Mouse (Mus musculus) G1E (cell line): ENCODE results near the gene Pqlc2. TPM values are rescaled to one million over a fixed set of nuclear protein-coding genes. Genes with fewer than 3 reads are reported as not detected.

Source experiments
- ATAC-seq: 2 replicates; pipeline ENCODE4 v1.8.0; 2016; ENCODE audit warnings: mild to moderate bottlenecking; ENCODE audit not compliant: insufficient number of reproducible peaks, poor library complexity, low FRiP score, severe bottlenecking; ENCODE audit errors: extremely low read depth
- DNase-seq: peaks from one replicate; pipeline ENCODE4 v3.0.0; 2012; ENCODE audit warnings: low spot score
- H3K27me3 ChIP-seq: 2 replicates; pipeline ENCODE4 v1.6.1; 2012; ENCODE audit warnings: mild to moderate bottlenecking, low read length, inconsistent platforms; ENCODE audit not compliant: insufficient read depth
- H3K36me3 ChIP-seq: replicated peaks from 2 replicates; pipeline ENCODE3; 2012; ENCODE audit warnings: mild to moderate bottlenecking, inconsistent platforms
- H3K4me1 ChIP-seq: 2 replicates; pipeline ENCODE4 v1.6.1; 2012; ENCODE audit warnings: low read depth, low read length, inconsistent platforms, mixed read lengths; ENCODE audit not compliant: insufficient read depth
- H3K4me3 ChIP-seq: 2 replicates; pipeline ENCODE4 v1.5.1; 2012; ENCODE audit warnings: low read depth, mild to moderate bottlenecking, inconsistent platforms, low read length, moderate library complexity, mixed read lengths
- H3K9me3 ChIP-seq: replicated peaks from 2 replicates; pipeline ENCODE4 v1.6.1; 2012; ENCODE audit warnings: inconsistent platforms
- CTCF ChIP-seq: IDR thresholded peaks from 2 replicates; pipeline ENCODE4 v1.5.1; 2012; ENCODE audit warnings: low read depth, low read length, inconsistent platforms, mixed read lengths
- GATA1 ChIP-seq: IDR thresholded peaks from 2 replicates; pipeline ENCODE4 v1.6.1; 2012; ENCODE audit warnings: borderline replicate concordance, low read length, inconsistent platforms, mixed read lengths
- GATA2 ChIP-seq: IDR thresholded peaks from 2 replicates; pipeline ENCODE4 v1.6.1; 2012; ENCODE audit warnings: low read depth, low read length, inconsistent platforms, borderline replicate concordance
- POLR2AphosphoS5 ChIP-seq: IDR thresholded peaks from 2 replicates; pipeline ENCODE4 v1.6.1; 2012; ENCODE audit warnings: low read depth, low read length, inconsistent platforms; ENCODE audit not compliant: insufficient replicate concordance
- TAL1 ChIP-seq: conservative IDR thresholded peaks from 2 replicates; pipeline ENCODE4 v1.6.1; 2012; ENCODE audit warnings: low read depth, low read length, inconsistent platforms, mixed read lengths
- polyA plus RNA-seq: library from polyadenylated mRNA; stranded (reverse); fragments of >175 nt; gene quantifications from 2 replicates; pipeline ENCODE4 v1.2.3, GENCODE M21; 2012
- total RNA-seq, 2 experiments: library from RNA; stranded (forward) in 1 of 2; stranded (reverse) in 1 of 2; fragments of 200-1000 nt in 1 of 2; fragments of >200 nt in 1 of 2; fragmentation: Nextera tagmentation in 1 of 2; gene quantifications; 2 replicates each; pipeline ENCODE4 v1.2.3; 2014 to 2017

Gene Pqlc2
- total and polyA plus RNA-seq, 3 experiments = 4.4 to 14.0 (median 6.8) TPM

DNA sequence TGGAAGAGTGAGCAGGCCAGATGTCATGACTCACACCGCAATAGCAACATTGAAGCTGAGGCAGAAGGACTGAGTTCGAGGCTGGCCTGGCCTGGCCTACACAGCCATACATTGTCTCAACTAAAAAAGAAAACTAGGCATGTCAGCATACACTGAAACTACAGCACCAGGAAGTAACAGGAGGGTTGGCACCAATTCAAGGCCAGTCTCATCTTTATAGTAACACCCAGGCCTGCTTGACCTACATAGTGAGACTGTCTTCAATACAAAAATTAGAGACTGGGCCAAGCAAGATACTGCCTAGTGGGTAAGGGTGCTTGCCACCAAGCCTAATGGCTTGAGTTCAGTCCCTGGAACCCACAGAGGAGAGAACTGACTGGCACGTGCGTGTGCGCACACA is 18.5 kb downstream of the Pqlc2 start:
- ATAC-seq (no peak), DNase-seq (no peak)
- TF ChIP-seq GATA2 (no peak), TAL1 (no peak), CTCF (no peak), GATA1 (no peak), POLR2AphosphoS5 (no peak)
- H3K4me1 ChIP-seq = 0 out of 2 replicates have a peak, but pooled peaks cover 6% of the 10 kb centered on the region
- peaks cover 65% of the 10 kb centered on the region for H3K36me3 ChIP-seq
- no peak overlapping the region for H3K4me3 ChIP-seq
- no peaks in the 10 kb centered on the region for H3K9me3 ChIP-seq
- no peaks in the 10 kb centered on the region for H3K27me3 ChIP-seq

DNA sequence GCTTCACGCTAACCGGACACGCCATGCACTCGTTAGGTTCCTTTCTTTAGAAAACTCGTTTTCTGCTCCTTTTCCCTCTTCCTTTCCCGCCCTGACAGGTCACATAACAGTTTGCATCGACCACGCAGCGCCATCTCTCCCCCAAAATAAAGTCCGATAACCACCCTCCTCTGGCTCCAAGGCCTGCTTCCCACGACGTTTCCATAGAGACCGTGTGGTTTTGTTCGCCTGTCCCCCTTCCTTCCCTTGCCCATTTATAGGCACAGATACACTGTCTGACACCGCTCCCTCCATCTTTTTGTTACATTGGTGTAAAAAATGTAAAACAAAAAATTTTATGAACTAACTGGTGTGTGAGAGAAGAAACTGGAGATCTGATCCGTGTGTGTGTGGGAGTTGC is 19.4 kb downstream of the Pqlc2 start:
- H3K4me1 ChIP-seq = 0 out of 2 replicates have a peak, but pooled peaks cover 3% of the 10 kb centered on the region
- peaks cover 68% of the 10 kb centered on the region for H3K36me3 ChIP-seq
- TF ChIP-seq TAL1 (no peak), GATA2 (no peak), POLR2AphosphoS5 (no peak), GATA1 (no peak), CTCF (no peak)

GRCm38 (mm10) chr4:139289017-139289416 is 21.5 kb downstream of the Pqlc2 start:
- H3K36me3 ChIP-seq = peaks cover 88% of the 10 kb centered on the region
- ATAC-seq = peak; percentile 40; the same call in 1 of the 2 replicates

More for the DNA sequence above, 19.4 kb downstream of the Pqlc2 start:
- no peaks in the 10 kb centered on the region for H3K27me3 ChIP-seq
- H3K4me3 ChIP-seq = no peak overlapping the region
- H3K9me3 ChIP-seq = no peaks in the 10 kb centered on the region
- ATAC-seq = no peak
- no peak for DNase-seq

GRCm38 (mm10) chr4:139287122-139287863 is 23.2 kb downstream of the Pqlc2 start:
- TF ChIP-seq CTCF (peak; percentile 97), GATA1 (no peak)
- no peaks in the 10 kb centered on the region for H3K9me3 ChIP-seq
- no peak for ATAC-seq
- peak; percentile 66 for DNase-seq
- H3K4me3 ChIP-seq = no peak overlapping the region
- H3K27me3 ChIP-seq = no peaks in the 10 kb centered on the region
- H3K36me3 ChIP-seq = peaks cover 99% of the 10 kb centered on the region
- peaks cover 10% of the 10 kb centered on the region; the same call in 1 of the 2 replicates for H3K4me1 ChIP-seq

More at GRCm38 (mm10) chr4:139289017-139289416, 21.5 kb downstream of the Pqlc2 start:
- Histone ChIP-seq H3K4me3 (no peak overlapping the region), H3K4me1 (peaks cover 10% of the 10 kb centered on the region; the same call in 1 of the 2 replicates), H3K27me3 (no peaks in the 10 kb centered on the region), H3K9me3 (no peaks in the 10 kb centered on the region)
- DNase-seq = peak; percentile 52
- TF ChIP-seq GATA1 (no peak), POLR2AphosphoS5 (no peak), TAL1 (no peak), CTCF (peak; percentile 94), GATA2 (no peak)

GRCm38 (mm10) chr4:139286234-139286633 is 24.3 kb downstream of the Pqlc2 start:
- DNase-seq (no peak), ATAC-seq (no peak)
- no peak for TF ChIP-seq TAL1
- no peak for TF ChIP-seq GATA1
- TF ChIP-seq CTCF = no peak
- TF ChIP-seq POLR2AphosphoS5 = no peak
- no peak for TF ChIP-seq GATA2
- H3K9me3 ChIP-seq = no peaks in the 10 kb centered on the region
- H3K4me3 ChIP-seq = no peak overlapping the region
- peaks cover 99% of the 10 kb centered on the region for H3K36me3 ChIP-seq
- no peaks in the 10 kb centered on the region for H3K27me3 ChIP-seq
- H3K4me1 ChIP-seq = peaks cover 10% of the 10 kb centered on the region; the same call in 1 of the 2 replicates

DNA sequence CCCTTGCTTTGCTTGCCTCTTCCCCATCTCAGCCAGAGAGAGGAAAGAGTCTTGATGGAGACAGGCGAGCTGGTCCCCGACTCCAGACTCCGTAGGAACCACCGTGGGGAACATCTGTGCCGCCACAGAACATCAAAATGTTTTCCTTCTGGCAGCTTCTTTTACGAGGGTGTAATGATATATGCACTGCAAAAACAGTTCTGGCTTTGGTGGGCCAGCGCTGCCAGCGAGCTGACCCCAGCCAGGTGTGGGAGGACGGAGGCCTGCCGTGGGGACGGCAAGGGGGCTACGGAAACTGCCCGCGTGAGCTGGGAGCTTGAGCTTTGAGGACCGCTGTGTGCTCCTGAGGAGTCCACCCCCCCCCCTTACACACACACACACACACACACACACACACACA is 25.6 kb downstream of the Pqlc2 start:
- Histone ChIP-seq H3K4me1 (peaks cover 10% of the 10 kb centered on the region; the same call in 1 of the 2 replicates), H3K36me3 (peaks cover 99% of the 10 kb centered on the region), H3K4me3 (no peak overlapping the region), H3K27me3 (no peaks in the 10 kb centered on the region), H3K9me3 (no peaks in the 10 kb centered on the region)
- DNase-seq = no peak
- no peak for ATAC-seq
- TF ChIP-seq GATA1 (no peak), CTCF (no peak), TAL1 (no peak), GATA2 (no peak), POLR2AphosphoS5 (no peak)
